Mouse (Mus musculus) stomach, postnatal 0 days (tissue): ENCODE results near the gene Ttn.

Source experiments
- CTCF ChIP-seq: IDR thresholded peaks from 2 replicates; pipeline ENCODE4 v1.5.1; 2016; ENCODE audit warnings: antibody characterized with exemption, low read depth, mild to moderate bottlenecking, moderate library complexity
- EP300 ChIP-seq: optimal IDR thresholded peaks from 2 replicates; pipeline ENCODE3; 2016; ENCODE audit warnings: antibody characterized with exemption

- TF ChIP-seq CTCF (no peak), EP300 (no peak)
Measured at GRCm38 (mm10) chr2:76981717-76982116, 630 bp downstream of the Ttn start.
